Mouse (Mus musculus): ENCODE measurements around the gene Gpr137.

DNA sequence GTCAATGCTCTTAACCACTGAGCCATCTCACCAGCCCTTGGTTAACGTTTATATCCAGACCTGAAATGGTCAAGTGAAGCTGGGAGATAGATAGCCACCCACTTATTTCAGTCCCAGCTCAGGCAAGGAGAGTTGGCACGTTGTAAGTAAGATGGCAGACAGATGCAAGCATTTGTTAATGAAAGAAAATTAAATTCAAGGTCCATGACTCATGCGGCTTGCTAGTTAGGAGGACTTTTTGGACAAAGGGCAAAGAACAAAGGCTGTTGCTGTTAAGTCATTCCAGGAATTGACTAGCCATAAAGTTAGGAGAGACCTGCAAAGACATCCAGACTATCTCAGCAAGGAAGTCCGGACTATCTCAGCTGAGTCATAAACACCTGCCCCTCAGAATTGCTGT lies 42.6 kb downstream of the Gpr137 start:
- TF ChIP-seq EP300 (IDR thresholded peaks at IDR 0.05; ENCODE audit: insufficient read depth, low read depth, low read length) (no peak), CTCF (IDR thresholded peaks at IDR 0.05; ENCODE audit: low read depth, low read length) (no peak), POLR2A (IDR thresholded peaks at IDR 0.05; ENCODE audit: insufficient read depth, low read length) (no peak)
